Mouse (Mus musculus) hindbrain, embryonic 13.5 days (tissue): ENCODE measurements at regions not wholly inside any gene's neighbourhood (a gene's known extent, or its start where the extent isn't known, plus 50 kb on each side); places are given as distances from the start of the nearest gene placed in this dataset.

Source experiments
- ATAC-seq: fragments of 200-750 bp; cut with Nextera tagmentation; 2 replicates; pipeline ENCODE4 v1.8.0; 2017; ENCODE audit warnings: moderate TSS enrichment; ENCODE audit not compliant: low FRiP score
- H3K27ac ChIP-seq: fragments of 300-500 bp; sonication (generic); 2 replicates; pipeline ENCODE4 v1.5.1; 2015; ENCODE audit warnings: inconsistent platforms, mild to moderate bottlenecking, moderate library complexity
- H3K27me3 ChIP-seq: fragments of 300-500 bp; sonication (generic); 2 replicates; pipeline ENCODE4 v1.6.1; 2015; ENCODE audit warnings: mild to moderate bottlenecking, inconsistent platforms
- H3K36me3 ChIP-seq: fragments of 300-500 bp; sonication (generic); 2 replicates; pipeline ENCODE4 v1.6.1; 2015; ENCODE audit warnings: mild to moderate bottlenecking, inconsistent platforms
- H3K4me1 ChIP-seq: fragments of 300-500 bp; sonication (generic); replicated peaks from 2 replicates; pipeline ENCODE4 v1.6.1; 2015; ENCODE audit warnings: inconsistent platforms
- H3K4me2 ChIP-seq: fragments of 300-500 bp; sonication (generic); 2 replicates; pipeline ENCODE4 v1.6.1; 2015; ENCODE audit warnings: inconsistent platforms, mild to moderate bottlenecking, moderate library complexity
- H3K4me3 ChIP-seq: fragments of 300-500 bp; sonication (generic); 2 replicates; pipeline ENCODE4 v1.5.1; 2015; ENCODE audit warnings: mild to moderate bottlenecking, inconsistent platforms
- H3K9ac ChIP-seq: fragments of 300-500 bp; sonication (generic); 2 replicates; pipeline ENCODE4 v1.6.1; 2015; ENCODE audit warnings: mild to moderate bottlenecking, inconsistent platforms
- H3K9me3 ChIP-seq: fragments of 300-500 bp; sonication (generic); 2 replicates; pipeline ENCODE4 v1.6.1; 2016; ENCODE audit warnings: inconsistent platforms
- WGBS: fragments of 180-500 bp; shearing (Covaris S2); methylation state at CpG from one replicate; pipeline ENCODE4 v1.1.7; 2015; 5-methylcytosine and 5-hydroxymethylcytosine counted together

- WGBS: 66% methylated on average over 8 of the region's 8 CpGs
- H3K27me3 ChIP-seq: no peaks in the 10 kb centered on the region
Observed at GRCm38 (mm10) chr11:17727258-17728034, 226.2 kb downstream of the Etaa1 start.

GRCm38 (mm10) chr11:17733075-17733474, 220.6 kb downstream of the Etaa1 start:
- no peak for ATAC-seq
- H3K9ac ChIP-seq: no peak overlapping the region
- H3K4me1 ChIP-seq: no peaks in the 10 kb centered on the region
- no peaks in the 10 kb centered on the region for H3K27me3 ChIP-seq
- H3K36me3 ChIP-seq: no peaks in the 10 kb centered on the region
- no peak overlapping the region for H3K4me3 ChIP-seq
- H3K4me2 ChIP-seq: no peak overlapping the region
- WGBS: 91% methylated on average over 4 of the region's 4 CpGs
- H3K27ac ChIP-seq: no peak overlapping the region
- no peaks in the 10 kb centered on the region for H3K9me3 ChIP-seq

More at GRCm38 (mm10) chr11:17727258-17728034, 226.2 kb downstream of the Etaa1 start:
- H3K9me3 ChIP-seq: no peaks in the 10 kb centered on the region
- no peaks in the 10 kb centered on the region for H3K36me3 ChIP-seq
- no peak for ATAC-seq
- H3K27ac ChIP-seq: no peak overlapping the region
- H3K9ac ChIP-seq: no peak overlapping the region
- no peak overlapping the region for H3K4me2 ChIP-seq
- H3K4me3 ChIP-seq: no peak overlapping the region
- no peaks in the 10 kb centered on the region for H3K4me1 ChIP-seq

DNA sequence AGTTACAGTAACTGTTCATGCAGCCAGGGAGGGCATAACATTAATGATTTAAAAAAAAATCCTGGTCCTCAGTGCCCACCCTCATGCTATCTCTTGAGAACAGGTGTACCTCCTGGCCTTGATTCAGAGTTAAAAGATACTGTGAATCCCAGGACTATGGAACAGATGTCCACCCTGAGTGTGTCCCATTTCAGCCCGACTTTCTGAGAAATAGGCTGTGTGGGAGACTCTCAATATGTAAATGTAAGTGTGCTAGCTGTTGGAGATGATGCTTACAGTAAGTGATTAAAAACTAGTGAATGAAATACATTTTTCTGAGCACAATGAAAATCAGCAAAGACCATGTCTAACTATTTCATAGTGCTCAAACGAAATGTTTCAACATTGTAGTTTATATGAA, 219.2 kb downstream of the Etaa1 start:
- no peak overlapping the region for H3K4me3 ChIP-seq
- no peaks in the 10 kb centered on the region for H3K36me3 ChIP-seq
- 74% methylated on average over 2 of the region's 2 CpGs for WGBS
- no peak for ATAC-seq
- no peaks in the 10 kb centered on the region for H3K4me1 ChIP-seq
- no peak overlapping the region for H3K9ac ChIP-seq
- no peak overlapping the region for H3K27ac ChIP-seq
- H3K4me2 ChIP-seq: no peak overlapping the region
- H3K27me3 ChIP-seq: no peaks in the 10 kb centered on the region
- no peaks in the 10 kb centered on the region for H3K9me3 ChIP-seq

DNA sequence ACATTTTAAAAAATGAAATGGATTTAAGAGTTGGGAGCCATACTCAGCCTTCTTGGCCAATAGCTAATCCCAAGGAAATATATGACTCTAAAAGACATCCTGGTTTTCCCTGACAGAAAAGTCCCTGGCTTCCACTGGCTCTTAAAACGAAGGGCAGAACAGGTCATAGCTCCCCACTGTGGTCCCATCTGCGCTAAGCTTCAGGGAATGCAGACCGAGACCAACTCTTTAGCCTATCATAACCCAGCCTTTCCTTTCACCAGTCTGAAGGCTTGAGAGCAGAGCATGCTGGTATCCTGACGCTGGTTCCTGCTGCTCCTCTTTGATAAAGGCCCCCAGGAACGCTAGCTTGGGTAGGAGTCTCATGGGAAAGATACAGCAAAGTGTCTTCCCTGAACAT, 214.8 kb downstream of the Etaa1 start:
- no peaks in the 10 kb centered on the region for H3K36me3 ChIP-seq
- H3K4me3 ChIP-seq: no peak overlapping the region
- no peaks in the 10 kb centered on the region for H3K27me3 ChIP-seq
- no peaks in the 10 kb centered on the region for H3K4me1 ChIP-seq
- WGBS: 49% methylated on average over 5 of the region's 5 CpGs
- no peak overlapping the region for H3K9ac ChIP-seq
- H3K27ac ChIP-seq: no peak overlapping the region
- no peak overlapping the region for H3K4me2 ChIP-seq
- H3K9me3 ChIP-seq: no peaks in the 10 kb centered on the region
- no peak for ATAC-seq

- no peaks in the 10 kb centered on the region for H3K27me3 ChIP-seq
- ATAC-seq: no peak
- 94% methylated on average over 1 of the region's 1 CpGs for whole genome bisulfite sequencing
- no peak overlapping the region for H3K4me2 ChIP-seq
- no peak overlapping the region for H3K9ac ChIP-seq
- H3K4me3 ChIP-seq: no peak overlapping the region
- H3K4me1 ChIP-seq: no peaks in the 10 kb centered on the region
- no peaks in the 10 kb centered on the region for H3K9me3 ChIP-seq
- no peaks in the 10 kb centered on the region for H3K36me3 ChIP-seq
- H3K27ac ChIP-seq: no peak overlapping the region
Observed at GRCm38 (mm10) chr11:17743821-17744220, 209.9 kb downstream of the Etaa1 start.

GRCm38 (mm10) chr11:17750345-17750744, 203.3 kb downstream of the Etaa1 start:
- H3K4me2 ChIP-seq: no peak overlapping the region
- no peak for ATAC-seq
- no peaks in the 10 kb centered on the region for H3K9me3 ChIP-seq
- 0 out of 2 replicates have a peak, but pooled peaks cover 3% of the 10 kb centered on the region for H3K27me3 ChIP-seq
- H3K27ac ChIP-seq: no peak overlapping the region
- 16% methylated on average over 6 of the region's 6 CpGs for WGBS
- H3K4me1 ChIP-seq: no peaks in the 10 kb centered on the region
- no peak overlapping the region for H3K4me3 ChIP-seq
- H3K36me3 ChIP-seq: no peaks in the 10 kb centered on the region
- no peak overlapping the region for H3K9ac ChIP-seq

DNA sequence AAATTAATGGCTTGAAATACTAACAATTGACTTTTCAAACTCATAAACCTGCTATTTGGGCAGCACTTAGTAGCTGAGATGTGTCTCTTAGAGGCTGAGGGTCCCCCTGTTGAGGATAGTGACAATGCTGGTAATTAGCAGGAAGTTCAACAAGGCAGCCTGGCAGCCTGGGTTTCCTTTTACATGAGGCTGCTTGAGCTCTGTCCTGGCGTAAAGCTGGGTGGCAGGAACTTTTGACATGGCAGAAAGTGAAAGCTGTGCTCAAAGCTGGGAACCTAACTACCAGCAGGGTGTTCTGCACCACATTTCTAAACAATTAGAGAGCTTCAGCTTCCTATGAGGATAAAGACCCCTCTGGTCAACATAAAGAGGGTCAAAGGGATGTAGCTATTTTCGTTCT, 194.5 kb downstream of the Etaa1 start:
- Histone ChIP-seq H3K9ac (no peak overlapping the region), H3K4me3 (no peak overlapping the region), H3K9me3 (no peaks in the 10 kb centered on the region), H3K4me1 (no peaks in the 10 kb centered on the region), H3K4me2 (no peak overlapping the region), H3K27ac (no peak overlapping the region), H3K36me3 (no peaks in the 10 kb centered on the region), H3K27me3 (no peaks in the 10 kb centered on the region)
- ATAC-seq: no peak
- WGBS: 54% methylated on average over 2 of the region's 2 CpGs

- Histone ChIP-seq H3K4me1 (no peaks in the 10 kb centered on the region), H3K9me3 (no peaks in the 10 kb centered on the region), H3K27ac (no peak overlapping the region), H3K36me3 (no peaks in the 10 kb centered on the region), H3K4me2 (no peak overlapping the region), H3K4me3 (no peak overlapping the region), H3K27me3 (no peaks in the 10 kb centered on the region), H3K9ac (no peak overlapping the region)
- ATAC-seq: no peak
- WGBS: 39% methylated on average over 1 of the region's 1 CpGs
Observed at GRCm38 (mm10) chr11:17763411-17763810, 190.3 kb downstream of the Etaa1 start.

DNA sequence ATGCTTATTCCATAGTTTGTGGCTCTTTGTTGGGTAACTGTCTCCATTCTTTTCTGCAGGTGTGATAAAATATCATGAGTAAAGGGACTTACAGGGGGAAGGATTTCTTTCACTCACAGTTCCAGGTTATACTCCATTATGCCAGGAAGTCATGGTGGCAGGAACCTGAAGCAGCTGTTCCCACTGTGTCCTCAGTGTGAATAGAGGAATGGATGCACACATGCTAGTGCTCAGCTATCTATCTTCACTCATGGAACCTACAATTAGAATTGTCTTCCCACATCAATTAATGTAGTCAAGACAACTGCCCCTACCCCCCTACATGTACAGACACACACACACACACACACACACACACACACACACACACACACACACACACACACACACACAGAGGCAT, 189.5 kb downstream of the Etaa1 start:
- H3K9ac ChIP-seq: no peak overlapping the region
- no peak overlapping the region for H3K4me2 ChIP-seq
- H3K27ac ChIP-seq: no peak overlapping the region
- H3K27me3 ChIP-seq: no peaks in the 10 kb centered on the region
- ATAC-seq: no peak
- no peaks in the 10 kb centered on the region for H3K36me3 ChIP-seq
- no peak overlapping the region for H3K4me3 ChIP-seq
- H3K4me1 ChIP-seq: no peaks in the 10 kb centered on the region
- no peaks in the 10 kb centered on the region for H3K9me3 ChIP-seq

GRCm38 (mm10) chr11:17768345-17768759, 185.3 kb downstream of the Etaa1 start:
- H3K4me3 ChIP-seq: no peak overlapping the region
- H3K4me2 ChIP-seq: no peak overlapping the region
- H3K4me1 ChIP-seq: no peaks in the 10 kb centered on the region
- no peaks in the 10 kb centered on the region for H3K9me3 ChIP-seq
- no peaks in the 10 kb centered on the region for H3K27me3 ChIP-seq
- H3K36me3 ChIP-seq: no peaks in the 10 kb centered on the region
- ATAC-seq: no peak
- no peak overlapping the region for H3K9ac ChIP-seq
- H3K27ac ChIP-seq: no peak overlapping the region

DNA sequence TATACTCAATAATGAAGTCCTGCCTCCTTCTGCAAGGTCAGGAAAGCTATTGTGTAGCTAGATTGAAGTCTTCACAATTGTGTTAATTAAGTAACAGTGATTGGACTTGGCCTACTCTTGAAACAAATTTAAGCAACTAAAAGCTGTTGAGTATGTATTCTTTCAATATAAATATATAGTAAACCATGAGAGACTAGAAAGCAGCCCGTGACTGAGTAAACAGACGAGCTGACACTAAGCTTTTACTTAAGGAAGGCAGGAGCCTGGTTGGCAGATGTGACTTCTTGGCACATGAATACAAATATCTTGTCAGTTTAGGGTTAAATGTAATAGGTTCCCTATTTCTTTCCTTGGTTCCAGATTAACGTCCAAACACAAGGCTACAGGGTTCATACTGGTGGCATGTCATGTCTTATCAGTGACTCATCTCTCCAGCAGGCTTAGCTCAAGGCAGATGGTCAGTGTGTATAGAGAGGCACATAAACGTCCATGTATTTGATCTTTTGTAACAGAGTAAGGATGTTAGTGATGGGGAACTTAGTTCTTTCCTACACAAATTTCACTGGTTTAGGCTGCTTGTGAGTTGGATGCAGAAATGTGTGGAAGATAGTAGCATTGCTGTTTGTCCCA, 184.7 kb downstream of the Etaa1 start:
- no peak for ATAC-seq
- no peaks in the 10 kb centered on the region for H3K4me1 ChIP-seq
- no peaks in the 10 kb centered on the region for H3K9me3 ChIP-seq
- H3K27ac ChIP-seq: no peak overlapping the region
- H3K9ac ChIP-seq: no peak overlapping the region
- H3K36me3 ChIP-seq: no peaks in the 10 kb centered on the region
- no peaks in the 10 kb centered on the region for H3K27me3 ChIP-seq
- no peak overlapping the region for H3K4me2 ChIP-seq
- 73% methylated on average over 4 of the region's 4 CpGs for WGBS
- H3K4me3 ChIP-seq: no peak overlapping the region

- no peaks in the 10 kb centered on the region for H3K36me3 ChIP-seq
- ATAC-seq: no peak
- H3K4me3 ChIP-seq: no peak overlapping the region
- no peaks in the 10 kb centered on the region for H3K9me3 ChIP-seq
- no peak overlapping the region for H3K27ac ChIP-seq
- no peaks in the 10 kb centered on the region for H3K4me1 ChIP-seq
- H3K4me2 ChIP-seq: no peak overlapping the region
- no peak overlapping the region for H3K9ac ChIP-seq
- H3K27me3 ChIP-seq: no peaks in the 10 kb centered on the region
Observed at GRCm38 (mm10) chr11:17797632-17798031, 156.0 kb downstream of the Etaa1 start.

- no peak overlapping the region for H3K9ac ChIP-seq
- H3K4me2 ChIP-seq: no peak overlapping the region
- 0 out of 2 replicates have a peak, but pooled peaks cover 8% of the 10 kb centered on the region for H3K4me1 ChIP-seq
- no peaks in the 10 kb centered on the region for H3K9me3 ChIP-seq
- ATAC-seq: no peak
- WGBS: 82% methylated on average over 3 of the region's 3 CpGs
- H3K27ac ChIP-seq: no peak overlapping the region
- no peak overlapping the region for H3K4me3 ChIP-seq
- no peaks in the 10 kb centered on the region for H3K27me3 ChIP-seq
- H3K36me3 ChIP-seq: no peaks in the 10 kb centered on the region
Observed at GRCm38 (mm10) chr11:17807851-17808250, 145.8 kb downstream of the Etaa1 start.
